Mouse (Mus musculus) intestine, embryonic 14.5 days (tissue): ENCODE results near the gene Mxra7. TPM values are rescaled to one million over a fixed set of nuclear protein-coding genes. Genes with fewer than 3 reads are reported as not detected.
"Not testable (repeated sequence)": the region's sequence is repeated elsewhere in the genome, so short reads cannot be mapped to it uniquely, and the experiment has no call there.

Experiments used
- ATAC-seq: fragments of 200-750 bp; cut with Nextera tagmentation; replicated peaks from 2 replicates; pipeline ENCODE4 v1.8.0; 2017; ENCODE audit warnings: low read depth, moderate number of reproducible peaks, moderate TSS enrichment, moderate library complexity; ENCODE audit not compliant: low FRiP score, low TSS enrichment
- DNase-seq: peaks from one replicate; pipeline ENCODE4 v3.0.0-alpha.2; 2018; ENCODE audit warnings: low spot score
- H3K27ac ChIP-seq: fragments of 300-500 bp; sonication (generic); 2 replicates; pipeline ENCODE4 v1.5.1; 2014; ENCODE audit warnings: low read depth, mild to moderate bottlenecking, control low read depth
- H3K27me3 ChIP-seq: fragments of 300-500 bp; sonication (generic); replicated peaks from 2 replicates; pipeline ENCODE4 v1.6.1; 2014; ENCODE audit warnings: low read length, control low read depth; ENCODE audit not compliant: control insufficient read depth, insufficient read depth
- H3K36me3 ChIP-seq: fragments of 300-500 bp; sonication (generic); 2 replicates; pipeline ENCODE4 v1.6.1; 2014; ENCODE audit warnings: low read length, control low read depth; ENCODE audit not compliant: control insufficient read depth, insufficient read depth
- H3K4me1 ChIP-seq: fragments of 300-500 bp; sonication (generic); replicated peaks from 2 replicates; pipeline ENCODE4 v1.6.1; 2014; ENCODE audit warnings: low read length, control low read depth, mixed read lengths; ENCODE audit not compliant: control insufficient read depth, insufficient read depth
- H3K4me2 ChIP-seq: fragments of 300-500 bp; sonication (generic); 2 replicates; pipeline ENCODE4 v1.6.1; 2014; ENCODE audit warnings: low read length
- H3K4me3 ChIP-seq: fragments of 300-500 bp; sonication (generic); 2 replicates; pipeline ENCODE4 v1.5.1; 2014; ENCODE audit warnings: low read depth, low read length, control low read depth, mixed read lengths
- H3K9ac ChIP-seq: fragments of 300-500 bp; sonication (generic); 2 replicates; pipeline ENCODE4 v1.6.1; 2014; ENCODE audit warnings: mild to moderate bottlenecking, low read length
- H3K9me3 ChIP-seq: fragments of 300-500 bp; sonication (generic); 2 replicates; pipeline ENCODE4 v1.6.1; 2016; ENCODE audit warnings: low read length, control low read depth; ENCODE audit not compliant: control insufficient read depth
- WGBS: fragments of 180-500 bp; shearing (Covaris S2); extraction: QIAGEN DNeasy Blood & Tissue Kit; methylation state at CpG from one replicate; pipeline ENCODE4 v1.1.7; 2014; 5-methylcytosine and 5-hydroxymethylcytosine counted together
- polyA plus RNA-seq: library from polyadenylated mRNA; unstranded; fragments of >200 nt; fragmentation: Nextera tagmentation; extraction: Ambion mirVana; gene quantifications from 2 replicates; pipeline ENCODE4 v1.2.1, GENCODE M21; 2014

Gene Mxra7
- polyA plus RNA-seq, 1 experiment from 2014 or later, result 22.6 TPM

DNA sequence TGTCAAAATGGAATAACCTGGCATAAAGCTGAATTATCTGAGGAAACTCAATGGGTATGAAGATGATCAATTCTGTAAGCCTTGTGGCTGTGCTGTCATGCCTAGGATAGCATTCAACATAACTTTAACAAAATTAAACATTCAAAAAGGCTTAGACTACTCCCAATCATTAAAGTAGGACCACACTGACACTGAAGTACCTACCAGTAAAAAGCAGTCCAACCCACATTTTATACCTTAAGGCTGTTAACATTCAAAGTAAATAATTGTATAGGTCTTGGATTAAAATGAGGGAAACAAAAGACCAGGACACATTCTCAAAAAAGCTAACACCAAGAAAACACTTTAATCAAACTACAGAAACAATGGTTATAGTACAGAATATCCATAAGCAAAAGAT lies 21.7 kb upstream of the Mxra7 start:
- Histone ChIP-seq H3K27ac (no peak overlapping the region), H3K27me3 (no peaks in the 10 kb centered on the region), H3K9me3 (no peaks in the 10 kb centered on the region), H3K4me1 (peaks cover 16% of the 10 kb centered on the region), H3K4me3 (0 out of 2 replicates have a peak overlapping the region, but pooled peaks have one; percentile 6), H3K4me2 (no peak overlapping the region), H3K36me3 (peaks cover 48% of the 10 kb centered on the region), H3K9ac (no peak overlapping the region)
- ATAC-seq (no peak), DNase-seq (no peak)

DNA sequence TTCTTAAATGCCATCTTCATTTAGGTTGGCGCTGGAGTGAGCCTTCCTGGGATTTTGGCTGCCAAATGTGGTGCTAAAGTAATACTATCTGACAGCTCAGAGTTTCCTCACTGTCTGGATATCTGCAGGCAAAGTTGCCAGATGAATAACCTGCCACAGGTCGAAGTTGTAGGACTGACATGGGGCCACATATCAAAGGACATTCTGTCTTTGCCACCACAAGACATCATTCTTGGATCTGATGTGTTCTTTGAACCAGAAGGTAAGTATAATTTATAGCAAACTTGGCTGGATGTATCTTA lies 21.0 kb upstream of the Mxra7 start:
- not testable (repeated sequence) for H3K27me3 ChIP-seq, H3K4me3 ChIP-seq, ATAC-seq, H3K4me2 ChIP-seq, H3K27ac ChIP-seq, H3K9ac ChIP-seq, DNase-seq, H3K9me3 ChIP-seq
- WGBS, result 81% methylated on average over 2 of the region's 2 CpGs
- Histone ChIP-seq H3K4me1 (peaks cover 10% of the 10 kb centered on the region), H3K36me3 (peaks cover 48% of the 10 kb centered on the region)

DNA sequence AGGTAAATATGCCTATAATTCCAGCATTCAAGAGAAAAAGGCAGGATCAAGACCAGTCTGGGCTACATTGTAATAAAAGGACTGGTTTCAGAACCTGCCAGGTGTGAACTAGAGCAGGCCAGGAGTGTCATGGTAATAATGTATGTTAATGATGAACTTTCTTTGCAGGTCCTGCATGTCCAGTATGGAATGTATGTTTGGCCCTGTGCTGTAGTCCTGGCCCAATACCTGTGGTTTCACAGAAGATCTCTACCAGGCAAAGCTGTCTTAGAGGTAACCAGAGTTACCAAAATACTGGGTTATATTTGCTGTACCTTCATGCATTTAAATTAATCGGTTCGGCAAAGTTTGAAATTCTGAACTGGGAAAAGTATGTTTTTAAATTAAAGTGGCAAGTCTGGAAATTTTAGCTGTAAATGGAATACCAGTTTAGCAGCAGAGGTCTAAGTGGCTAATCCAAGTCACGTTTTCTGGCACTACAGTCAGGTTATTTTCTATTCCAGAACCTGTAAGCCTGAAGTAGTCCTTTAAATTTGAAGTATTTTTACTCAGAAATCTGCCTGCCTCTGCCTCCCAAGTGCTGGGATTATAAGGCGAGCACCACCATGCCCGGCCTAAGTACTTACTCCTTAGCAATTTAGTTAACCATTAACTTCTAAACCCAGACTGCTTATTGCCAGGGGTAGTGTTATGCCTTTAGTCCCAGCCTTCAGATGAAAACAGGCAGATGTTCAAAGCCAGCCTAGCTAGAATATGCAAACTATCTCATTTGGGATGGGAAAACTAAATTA lies 20.4 kb upstream of the Mxra7 start:
- DNase-seq (no peak), ATAC-seq (no peak)
- Histone ChIP-seq H3K9ac (no peak overlapping the region), H3K36me3 (peaks cover 48% of the 10 kb centered on the region), H3K27me3 (no peaks in the 10 kb centered on the region), H3K9me3 (no peaks in the 10 kb centered on the region), H3K4me3 (no peak overlapping the region), H3K4me2 (no peak overlapping the region), H3K4me1 (peaks cover 10% of the 10 kb centered on the region), H3K27ac (no peak overlapping the region)
- 76% methylated on average over 5 of the region's 5 CpGs for WGBS

DNA sequence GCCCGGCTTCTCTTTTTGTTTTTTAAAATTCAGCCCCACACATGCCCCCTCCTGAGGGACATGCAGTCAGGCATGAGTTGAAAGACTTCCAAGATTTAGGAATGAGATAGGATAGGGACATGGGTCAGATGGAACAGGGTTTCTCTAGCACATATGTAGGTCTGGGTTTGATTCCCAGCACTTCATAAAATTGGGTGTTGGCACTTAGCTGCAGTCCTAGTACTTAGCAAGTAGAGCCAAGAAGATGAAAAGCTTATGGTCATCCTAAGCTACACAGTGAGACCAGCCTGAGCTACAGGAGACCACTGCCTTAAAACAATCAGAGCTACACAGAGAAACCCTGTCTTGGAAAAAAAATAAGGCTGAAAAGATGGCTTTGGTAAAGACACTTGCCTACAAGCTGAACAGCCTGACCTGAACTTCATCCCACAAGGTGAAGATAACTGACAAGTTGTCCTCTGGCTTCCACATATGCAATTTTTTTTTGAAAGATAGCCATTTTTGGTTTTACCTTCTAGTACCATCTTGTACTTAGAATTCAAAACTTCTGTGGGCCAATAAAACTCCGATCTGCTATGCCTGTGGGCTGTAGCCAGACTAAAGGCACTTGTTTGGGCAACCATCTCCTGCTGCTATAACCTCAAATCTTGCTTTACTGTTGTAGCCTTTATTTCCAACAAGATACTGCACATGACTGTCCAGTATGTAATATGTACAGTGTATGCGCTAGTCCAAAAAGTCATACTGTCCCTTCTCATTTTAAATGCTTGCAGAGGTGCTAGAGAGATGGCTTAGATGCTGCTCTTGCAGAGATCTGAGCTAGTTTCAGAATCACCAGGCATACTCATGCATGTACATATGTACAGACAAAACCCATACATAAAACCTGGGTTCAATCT lies 19.6 kb upstream of the Mxra7 start:
- Histone ChIP-seq H3K4me2 (no peak overlapping the region), H3K27me3 (no peaks in the 10 kb centered on the region), H3K4me1 (peaks cover 10% of the 10 kb centered on the region), H3K9me3 (no peaks in the 10 kb centered on the region), H3K9ac (no peak overlapping the region), H3K27ac (no peak overlapping the region), H3K36me3 (peaks cover 48% of the 10 kb centered on the region), H3K4me3 (no peak overlapping the region)
- WGBS, result 91% methylated on average over 3 of the region's 3 CpGs
- ATAC-seq (no peak), DNase-seq (no peak)

DNA sequence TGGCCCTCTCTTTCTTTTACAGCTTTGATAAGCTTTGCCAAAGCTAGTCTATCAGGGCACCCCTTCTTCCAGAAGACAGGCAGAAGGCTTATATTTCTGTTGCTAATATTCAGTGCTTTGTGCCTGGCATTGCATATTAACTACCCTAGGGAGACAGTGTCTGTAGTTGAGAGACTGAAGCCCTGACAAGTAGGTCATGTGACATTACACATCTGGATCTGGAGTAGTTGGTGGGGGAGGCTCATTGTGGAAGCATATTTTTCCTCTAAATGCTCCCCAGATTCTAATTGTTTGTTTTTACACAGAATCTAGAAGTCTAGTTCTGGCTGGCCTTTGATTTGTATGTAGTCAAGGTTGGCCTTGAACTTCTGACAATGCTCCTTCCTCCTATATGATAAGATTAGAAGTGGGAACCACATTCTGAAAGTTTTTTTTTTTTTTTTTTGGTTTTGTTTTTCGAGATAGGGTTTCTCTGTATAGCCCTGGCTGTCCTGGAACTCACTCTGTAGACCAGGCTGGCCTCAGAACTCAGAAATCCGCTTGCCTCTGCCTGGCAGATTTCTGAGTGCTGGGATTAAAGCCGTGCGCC lies 18.8 kb upstream of the Mxra7 start:
- Histone ChIP-seq H3K36me3 (peaks cover 45% of the 10 kb centered on the region), H3K4me2 (no peak overlapping the region), H3K27ac (no peak overlapping the region), H3K4me1 (peaks cover 12% of the 10 kb centered on the region), H3K4me3 (no peak overlapping the region), H3K9ac (no peak overlapping the region), H3K9me3 (no peaks in the 10 kb centered on the region), H3K27me3 (no peaks in the 10 kb centered on the region)
- ATAC-seq (no peak), DNase-seq (no peak)
- 89% methylated on average over 4 of the region's 4 CpGs for WGBS

DNA sequence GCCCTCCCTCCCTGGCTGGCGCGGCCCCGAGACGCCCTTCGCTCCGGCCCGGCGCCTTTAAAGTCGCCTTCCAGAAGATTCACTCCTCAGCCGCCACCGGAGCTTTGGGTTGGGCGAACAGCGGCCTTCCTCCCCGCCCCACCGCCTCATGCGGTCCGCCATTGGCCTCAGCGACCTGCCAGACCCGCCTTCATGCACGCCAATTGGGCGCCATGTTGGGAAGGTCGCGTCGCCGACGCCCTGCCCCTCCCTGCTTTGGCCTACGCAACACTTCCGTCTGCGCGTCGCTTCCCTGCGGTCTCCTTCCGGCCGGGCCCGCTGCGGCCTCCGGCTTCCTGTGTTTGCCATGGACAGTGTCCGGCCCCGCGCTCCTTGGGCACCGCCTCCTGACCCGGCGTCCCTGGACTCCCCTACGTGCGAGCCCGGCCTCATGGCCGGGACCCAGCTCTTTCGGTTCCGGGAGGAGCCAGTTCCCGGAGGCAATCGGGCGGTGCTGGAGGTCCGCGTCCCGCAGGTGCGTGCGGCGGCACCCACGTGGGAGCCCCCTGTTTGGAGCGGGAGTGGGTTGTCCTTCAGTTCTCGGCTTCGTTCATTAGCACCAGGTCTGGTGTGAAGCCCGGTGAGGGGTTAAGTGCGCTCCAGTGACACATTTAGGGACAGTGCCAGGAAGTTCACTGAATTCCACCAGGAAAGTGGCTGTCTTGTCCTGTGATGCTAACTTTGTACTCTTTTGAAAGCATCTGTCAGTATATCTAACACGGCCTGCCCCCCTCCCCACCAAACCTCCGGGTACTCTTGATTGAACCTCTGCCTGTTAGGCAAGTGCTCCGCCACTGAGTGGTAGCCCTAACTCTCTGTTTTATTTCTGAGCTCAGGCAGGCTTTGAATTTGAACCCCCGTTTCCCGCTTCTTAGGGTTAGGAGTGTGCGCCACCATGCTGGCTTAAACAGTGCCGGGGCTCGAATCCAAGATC lies 15.7 kb upstream of the Mxra7 start, which contains the start of the genes Mettl23 and Jmjd6:
Gene Mettl23 (plus strand): TSS at position 18 of the 973 bp plus-strand sequence.
Gene Jmjd6 (minus strand): TSS at position 189 of the 973 bp plus-strand sequence.
- Histone ChIP-seq H3K9ac (peak within 1 kb of the TSS; percentile 81), H3K9me3 (no peaks in the 10 kb centered on the region), H3K4me1 (peaks cover 19% of the 10 kb centered on the region), H3K4me3 (peak within 1 kb of the TSS; percentile 95), H3K27me3 (no peaks in the 10 kb centered on the region), H3K36me3 (peaks cover 41% of the 10 kb centered on the region), H3K27ac (peak within 1 kb of the TSS; percentile 95), H3K4me2 (peak within 1 kb of the TSS; percentile 91)
- ATAC-seq (peak; percentile 91), DNase-seq (peak; percentile 95)
- WGBS, result under 1% methylated on average over 72 of the region's 72 CpGs

DNA sequence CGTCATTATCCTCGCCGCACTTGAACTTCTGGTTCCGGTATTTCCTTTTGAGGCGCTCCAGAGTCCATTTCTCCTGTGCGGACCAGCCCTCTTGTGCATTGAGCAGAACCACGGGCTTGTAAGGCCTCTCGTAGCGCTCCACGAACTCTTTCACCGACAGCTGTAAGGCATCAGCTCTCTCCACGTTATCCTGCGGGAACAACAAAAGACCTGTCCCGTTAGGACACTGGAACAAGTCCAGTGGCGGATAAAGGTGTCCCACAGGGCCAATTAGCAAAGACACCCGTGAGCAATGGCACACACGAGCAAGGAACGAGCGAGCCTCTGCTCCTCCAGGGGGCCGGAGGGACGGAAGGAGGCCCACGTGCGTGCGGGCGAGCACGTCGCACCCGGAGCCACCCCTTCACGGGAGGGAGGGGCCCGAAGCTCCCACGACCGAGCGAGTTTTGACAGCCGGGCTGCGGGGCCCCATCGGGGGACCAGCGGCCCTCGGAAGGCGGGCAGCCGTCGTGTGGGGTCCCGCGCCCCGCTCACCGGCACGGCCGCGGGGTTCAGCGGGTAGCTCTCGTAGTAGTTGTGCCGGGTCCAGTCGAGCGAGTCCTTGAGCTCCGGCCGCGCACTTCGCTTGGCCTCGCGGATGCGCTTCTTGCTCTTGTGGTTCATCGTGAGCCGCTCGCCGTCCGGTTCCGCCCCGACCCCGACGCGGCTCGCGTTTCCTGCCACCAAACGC lies 14.8 kb upstream of the Mxra7 start:
- Histone ChIP-seq H3K36me3 (peaks cover 41% of the 10 kb centered on the region), H3K4me1 (peaks cover 19% of the 10 kb centered on the region), H3K4me2 (peak overlapping the region; percentile 91), H3K27ac (peak overlapping the region; percentile 95), H3K9me3 (no peaks in the 10 kb centered on the region), H3K4me3 (peak overlapping the region; percentile 95), H3K27me3 (no peaks in the 10 kb centered on the region), H3K9ac (peak overlapping the region; percentile 81)
- DNase-seq (peak; percentile 88), ATAC-seq (peak; percentile 75)
- WGBS, result under 1% methylated on average over 63 of the region's 73 CpGs
